Mouse (Mus musculus) olfactory bulb, adult 2 months (tissue): ENCODE measurements around the gene Gm20696.

Source experiments
- CTCF ChIP-seq: fragments of 200-500 bp; IDR thresholded peaks from 2 replicates; pipeline ENCODE4 v1.5.1; 2012; ENCODE audit warnings: low read depth, mild to moderate bottlenecking, low read length, moderate library complexity; ENCODE audit not compliant: insufficient read depth
- POLR2A ChIP-seq: fragments of 200-500 bp; IDR thresholded peaks from 2 replicates; pipeline ENCODE4 v1.6.1; 2012; ENCODE audit warnings: mild to moderate bottlenecking, low read depth, low read length, moderate library complexity; ENCODE audit not compliant: insufficient read depth

DNA sequence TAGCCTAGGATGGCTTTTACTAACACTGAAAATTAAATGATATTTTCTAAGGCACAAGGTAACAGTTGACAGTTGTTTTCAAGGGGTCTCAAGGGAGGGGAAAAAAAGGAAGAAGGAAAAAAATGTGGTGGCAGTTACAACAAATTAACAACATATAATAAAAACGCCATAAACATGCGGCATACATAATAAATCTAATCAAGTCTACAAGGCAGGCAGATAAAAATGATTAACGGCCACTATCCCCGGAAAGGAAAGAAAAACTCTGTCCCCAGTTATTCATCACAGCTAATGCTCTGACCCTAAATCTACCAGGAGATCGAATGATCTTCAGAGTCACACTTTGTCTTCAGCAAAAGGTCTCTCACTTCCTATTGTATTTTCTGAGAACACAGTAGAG is 330.4 kb downstream of the Gm20696 start:
- no peak for TF ChIP-seq CTCF
- no peak for TF ChIP-seq POLR2A
